Mouse (Mus musculus) right cerebral cortex, postnatal 14 days (tissue): Measurements from ENCODE around the gene Vgll3.

Experiments used
- DNase-seq: peaks from one replicate; pipeline ENCODE4 v3.0.0; 2022

Vgll3 gene

GRCm38 (mm10) chr16:65814918-65815881, at the start of gene Vgll3:
Vgll3 (plus strand) TSS chr16:65815257.
- DNase-seq, result peak; percentile 45

- no peak for DNase-seq
Observed at GRCm38 (mm10) chr16:65765976-65766375, 49.1 kb upstream of the Vgll3 start.

GRCm38 (mm10) chr16:65785959-65786358, 29.1 kb upstream of the Vgll3 start:
- DNase-seq, result no peak

- DNase-seq, result no peak
Observed at GRCm38 (mm10) chr16:65816059-65816458, 1.0 kb downstream of the Vgll3 start.

GRCm38 (mm10) chr16:65818779-65819178, 3.7 kb downstream of the Vgll3 start:
- DNase-seq, result no peak

- no peak for DNase-seq
Observed at GRCm38 (mm10) chr16:65820803-65821202, 5.7 kb downstream of the Vgll3 start.

- DNase-seq, result no peak
Observed at GRCm38 (mm10) chr16:65823721-65824120, 8.7 kb downstream of the Vgll3 start.

GRCm38 (mm10) chr16:65828141-65828565, 13.1 kb downstream of the Vgll3 start:
- DNase-seq, result no peak

- DNase-seq, result no peak
Observed at GRCm38 (mm10) chr16:65829096-65829495, 14.0 kb downstream of the Vgll3 start.

- no peak for DNase-seq
Observed at GRCm38 (mm10) chr16:65834721-65835120, 19.7 kb downstream of the Vgll3 start.

GRCm38 (mm10) chr16:65850126-65850525, 35.1 kb downstream of the Vgll3 start:
- no peak for DNase-seq

- no peak for DNase-seq
Observed at GRCm38 (mm10) chr16:65864471-65864870, 49.4 kb downstream of the Vgll3 start.

GRCm38 (mm10) chr16:65867927-65868326, 52.9 kb downstream of the Vgll3 start:
- no peak for DNase-seq

GRCm38 (mm10) chr16:65868933-65869332, 53.9 kb downstream of the Vgll3 start:
- no peak for DNase-seq

GRCm38 (mm10) chr16:65888940-65889339, 73.9 kb downstream of the Vgll3 start:
- no peak for DNase-seq
